Mouse (Mus musculus) layer of hippocampus, adult 9-11 months (tissue): ENCODE results near the gene Tymp.

Source experiments
- DNase-seq: peaks from one replicate; pipeline ENCODE4 v3.0.0; 2022

Gene Tymp

DNA sequence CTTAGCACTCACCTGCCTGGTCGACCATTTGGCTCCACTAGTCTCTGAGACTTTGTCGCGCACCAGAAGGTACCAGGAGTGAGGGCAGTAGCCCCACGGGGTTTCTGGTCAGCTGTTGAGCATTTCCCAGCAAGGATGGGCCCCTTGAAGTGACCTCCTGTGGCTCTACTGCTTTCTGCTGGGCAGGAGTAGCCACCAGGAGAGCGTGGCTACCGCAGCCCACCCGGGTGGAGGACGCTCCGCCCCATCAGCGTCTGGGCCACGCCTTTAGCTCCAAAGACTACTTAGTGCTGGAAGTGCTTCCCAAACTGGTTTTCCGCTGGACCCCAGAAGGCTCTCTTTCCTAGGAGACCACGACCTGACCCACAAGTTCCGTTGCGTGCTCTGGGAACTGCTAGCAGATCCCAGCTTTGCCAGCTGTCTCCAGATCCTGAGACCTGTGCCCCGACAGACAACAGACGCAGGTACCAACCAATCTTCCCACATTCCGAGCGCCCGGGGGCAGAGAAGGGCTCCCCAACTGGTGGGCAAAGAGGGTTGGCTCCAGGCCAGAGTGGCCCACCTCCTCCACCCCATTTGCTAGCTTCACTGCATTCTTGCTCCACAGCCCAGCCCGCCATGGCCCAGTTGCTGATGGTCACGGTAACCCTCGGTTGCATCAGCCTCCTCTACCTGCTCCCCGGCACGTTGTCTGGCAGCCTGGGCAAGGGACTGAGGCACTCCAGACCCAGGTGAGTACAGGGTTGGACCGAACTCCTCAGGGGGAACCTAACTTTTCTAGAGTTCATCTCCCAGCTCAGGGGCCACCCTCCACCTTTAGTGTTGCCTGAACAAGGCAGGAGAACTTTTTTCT lies 53.9 kb downstream of the Tymp start, which contains the start of gene Adm2:
Gene Adm2, plus strand, starts transcription at position 51 of the 853 bp plus-strand sequence.
- no peak for DNase-seq
